16 mouse cellular contexts compared by ENCODE assay signal in the genomic region with DNA sequence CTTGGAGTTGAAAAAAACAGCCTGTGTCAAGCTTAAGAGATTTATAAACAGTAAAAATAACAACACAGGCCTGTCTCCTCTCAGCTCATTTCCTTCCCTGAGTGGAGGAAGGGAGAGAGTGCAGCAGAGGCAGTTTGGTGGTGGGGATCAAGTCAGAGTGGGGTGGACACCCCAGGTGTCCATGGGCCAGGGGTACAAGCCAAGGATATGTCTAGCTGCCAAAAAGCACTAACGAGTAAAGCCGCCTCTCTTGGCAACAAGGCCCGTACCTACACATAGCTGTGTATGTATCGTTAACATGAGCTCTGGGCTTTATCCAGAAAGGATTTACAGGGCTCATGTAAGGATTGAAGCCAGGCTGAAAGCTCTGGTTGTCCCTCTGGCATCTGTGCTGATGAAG. TPM values are rescaled to one million over a fixed set of nuclear protein-coding genes. Genes with fewer than 3 reads are reported as not detected.
A peak's percentile ranks its signal among the peaks of the same experiment; 100 is the strongest.
DNase-seq lines count a peak whose midpoint lies in the region; ATAC-seq and TF ChIP-seq lines count a peak whose summit lies in the region.
"Had no signal": no experiment of that assay in that cellular context is flagged by ENCODE, and none has a peak within 500 bp of the region (broad histone marks: within the 10 kb centered on the region; RNA-seq: fewer than 3 reads in every experiment).

No protein-coding gene starts in this region.

- no peaks in the 10 kb centered on the region for H3K36me3 ChIP-seq in forebrain, embryonic 11.5 days (ENCODE audit: control insufficient read depth, insufficient read depth, low read length)
- no peaks in the 10 kb centered on the region for H3K36me3 ChIP-seq in intestine, embryonic 16.5 days (ENCODE audit: control insufficient read depth, insufficient read depth, low read length)
- no peaks in the 10 kb centered on the region for H3K36me3 ChIP-seq in neural tube, embryonic 14.5 days (ENCODE audit: control insufficient read depth, insufficient read depth, low read length)
- H3K36me3 ChIP-seq: heart, embryonic 13.5 days had no signal

- WGBS in forebrain, embryonic 11.5 days, result 69% methylated on average over 4 of the region's 4 CpGs
- WGBS in intestine, embryonic 16.5 days, result 55% methylated on average over 4 of the region's 4 CpGs
- 63% methylated on average over 4 of the region's 4 CpGs for WGBS in neural tube, embryonic 14.5 days

- no peaks in the 10 kb centered on the region for H3K9me3 ChIP-seq in forebrain, embryonic 11.5 days (ENCODE audit: control insufficient read depth, low read length)
- no peaks in the 10 kb centered on the region for H3K9me3 ChIP-seq in intestine, embryonic 16.5 days (ENCODE audit: control insufficient read depth, low read length)
- no peaks in the 10 kb centered on the region for H3K9me3 ChIP-seq in neural tube, embryonic 14.5 days (ENCODE audit: control insufficient read depth, low read length)
- H3K9me3 ChIP-seq: heart, embryonic 13.5 days had no signal

- no peak for ATAC-seq in forebrain, embryonic 11.5 days (replicated peaks; ENCODE audit: low FRiP score)
- ATAC-seq in intestine, embryonic 16.5 days, result no peak; the same call in 1 of the 2 replicates
- ATAC-seq in neural tube, embryonic 14.5 days (ENCODE audit: low read depth), result no peak
- no peak for ATAC-seq in erythroblast, adult 5-6 weeks (replicated peaks; ENCODE audit: low FRiP score, poor library complexity, severe bottlenecking)

- no peak for TF ChIP-seq CTCF in layer of hippocampus, adult 2 months (conservative IDR thresholded peaks at IDR 0.05)

- no peak overlapping the region for H3K4me3 ChIP-seq in layer of hippocampus, adult 2 months
- no peak overlapping the region for H3K4me3 ChIP-seq in forebrain, embryonic 11.5 days (ENCODE audit: low read depth, low read length)
- H3K4me3 ChIP-seq in intestine, embryonic 16.5 days (ENCODE audit: low read length), result no peak overlapping the region
- no peak overlapping the region for H3K4me3 ChIP-seq in neural tube, embryonic 14.5 days (ENCODE audit: low read depth, low read length)
- H3K4me3 ChIP-seq: heart, embryonic 13.5 days had no signal

- H3K9ac ChIP-seq in forebrain, embryonic 11.5 days (ENCODE audit: low read length), result no peak overlapping the region
- no peak overlapping the region for H3K9ac ChIP-seq in intestine, embryonic 16.5 days (ENCODE audit: low read depth, low read length)
- no peak overlapping the region for H3K9ac ChIP-seq in neural tube, embryonic 14.5 days (replicated peaks; ENCODE audit: low read depth, low read length)
- H3K9ac ChIP-seq: heart, embryonic 13.5 days had no signal

- H3K27ac ChIP-seq in layer of hippocampus, adult 2 months, result peak overlapping the region; percentile 80; the same call in 1 of the 2 replicates
- H3K27ac ChIP-seq in forebrain, embryonic 11.5 days (ENCODE audit: low read depth, low read length), result 0 out of 2 replicates have a peak overlapping the region, but pooled peaks have one; percentile 10
- H3K27ac ChIP-seq in intestine, embryonic 16.5 days (ENCODE audit: low read length), result no peak overlapping the region
- H3K27ac ChIP-seq in neural tube, embryonic 14.5 days (ENCODE audit: low read depth, low read length), result peak overlapping the region; percentile 13; the same call in 1 of the 2 replicates
- H3K27ac ChIP-seq: heart, embryonic 13.5 days had no signal

- no peak for DNase-seq in layer of hippocampus, adult 2 months (ENCODE audit: low spot score in 2 of 2)
- DNase-seq in layer of hippocampus, adult 9-10 months (ENCODE audit: low spot score), result no peak
- no peak for DNase-seq in forebrain, embryonic 11.5 days (ENCODE audit: low spot score)
- DNase-seq in urinary bladder, postnatal 14 days (ENCODE audit: low spot score), result no peak
- DNase-seq in frontal cortex, postnatal 10 days (ENCODE audit: low spot score in 2 of 2), result no peak
- DNase-seq: adrenal gland, postnatal 14 days; cerebellum, adult 11-12 months; embryo, embryonic 11 days; kidney, postnatal 25 days; lung, adult 2 months; thymus, postnatal 25 days had no signal

- no peaks in the 10 kb centered on the region for H3K27me3 ChIP-seq in forebrain, embryonic 11.5 days (ENCODE audit: control insufficient read depth, insufficient read depth, low read length)
- no peaks in the 10 kb centered on the region for H3K27me3 ChIP-seq in intestine, embryonic 16.5 days (replicated peaks; ENCODE audit: control insufficient read depth, insufficient read depth, low read length)
- no peaks in the 10 kb centered on the region for H3K27me3 ChIP-seq in neural tube, embryonic 14.5 days (ENCODE audit: control insufficient read depth, insufficient read depth, low read length)
- H3K27me3 ChIP-seq: CH12.LX had no signal

- H3K4me2 ChIP-seq in forebrain, embryonic 11.5 days (ENCODE audit: low read depth, low read length, severe bottlenecking), result no peak overlapping the region
- H3K4me2 ChIP-seq in intestine, embryonic 16.5 days (ENCODE audit: low read depth, low read length), result 0 out of 2 replicates have a peak overlapping the region, but pooled peaks have one; percentile 20
- H3K4me2 ChIP-seq in neural tube, embryonic 14.5 days (ENCODE audit: low read depth, low read length), result no peak overlapping the region
- H3K4me2 ChIP-seq: heart, embryonic 13.5 days had no signal

- H3K4me1 ChIP-seq in forebrain, embryonic 11.5 days (replicated peaks; ENCODE audit: control insufficient read depth, insufficient read depth, low read length), result peaks cover 27% of the 10 kb centered on the region
- no peaks in the 10 kb centered on the region for H3K4me1 ChIP-seq in intestine, embryonic 16.5 days (ENCODE audit: control insufficient read depth, insufficient read depth, low read length)
- peaks cover 16% of the 10 kb centered on the region; the same call in 1 of the 2 replicates for H3K4me1 ChIP-seq in neural tube, embryonic 14.5 days (ENCODE audit: control insufficient read depth, insufficient read depth, low read length)
- H3K4me1 ChIP-seq: heart, embryonic 13.5 days had no signal

RNA-seq across cellular contexts. Expression of a gene that starts 42.9 kb away (rescaled TPM):
- 10 to 100 TPM; 40.3 to 42.2 TPM for total RNA-seq in layer of hippocampus, adult 2 months (2021)
- polyA plus RNA-seq in forebrain, embryonic 11.5 days (2014; fragmentation: Nextera tagmentation; extraction: Ambion mirVana), result 1.0 and 1.1 TPM in 2 replicates
- polyA plus RNA-seq in intestine, embryonic 16.5 days (2015; fragmentation: Nextera tagmentation; extraction: Ambion mirVana), result 0.53 and 0.62 TPM in 2 replicates
- polyA plus RNA-seq in neural tube, embryonic 14.5 days (2014; fragmentation: Nextera tagmentation; extraction: Ambion mirVana), result 7.7 and 9.8 TPM in 2 replicates
- total RNA-seq in erythroblast, adult 5-6 weeks (2015; ENCODE audit: low replicate concordance), result not detected in 2 replicates
- not detected in 2 replicates for total RNA-seq in erythroblast, adult 5-6 weeks (2017; ENCODE audit: low replicate concordance)
- total RNA-seq: CH12.LX had no signal
- polyA plus RNA-seq: lung, adult 2 months had no signal
